Mouse (Mus musculus) cerebellum, adult 9-11 months (tissue): ENCODE measurements around the gene Enah.
A peak's percentile ranks its signal among the peaks of the same experiment; 100 is the strongest.

Source experiments
- DNase-seq: peaks from one replicate; pipeline ENCODE4 v3.0.0; 2022

The Enah gene

DNA sequence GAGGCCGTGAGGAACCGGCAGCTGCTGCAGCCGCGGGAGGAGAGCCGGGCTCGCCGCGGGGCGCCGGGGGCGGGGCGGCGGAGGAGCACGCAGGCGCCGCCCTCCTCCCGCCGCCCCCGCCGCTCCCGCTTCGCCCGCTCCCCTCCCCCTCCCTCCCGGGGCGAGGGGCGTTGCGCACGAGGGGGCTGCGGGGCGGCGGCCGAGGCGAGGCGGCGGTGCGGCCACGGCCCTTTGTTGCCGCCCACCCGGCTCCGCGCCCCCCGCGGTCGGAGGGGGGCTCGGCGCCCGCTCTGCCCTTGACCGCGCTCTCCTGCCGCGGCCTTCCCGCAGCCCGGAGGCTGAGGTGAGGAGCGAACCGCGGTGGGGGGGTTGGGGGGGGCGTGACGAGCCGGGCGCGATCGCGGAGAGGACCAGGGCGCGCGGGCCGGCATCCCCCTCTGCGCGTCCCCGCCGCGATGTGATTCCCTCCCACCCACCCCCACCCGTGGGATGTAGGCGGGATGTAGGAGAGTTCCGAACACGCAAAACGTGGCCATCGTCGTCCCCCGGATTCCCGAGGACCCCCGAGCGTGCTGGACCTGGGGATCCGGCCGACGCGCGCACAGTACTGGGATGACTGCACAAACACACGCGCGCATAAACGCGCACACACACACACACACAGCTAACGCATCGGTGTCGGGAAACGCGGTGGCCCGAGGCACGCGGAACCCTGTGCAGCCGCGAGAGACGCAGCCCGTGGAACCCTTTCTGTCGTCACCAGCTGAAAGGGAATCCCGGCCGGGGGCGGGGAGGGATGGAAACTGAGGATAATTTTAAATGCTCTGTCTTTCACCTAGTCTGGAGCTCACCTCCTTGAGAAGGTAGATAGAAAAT is at the start of gene Enah:
Enah (minus strand) TSS at position 65 of the 876 bp plus-strand sequence.
- DNase-seq = peak; percentile 72

DNA sequence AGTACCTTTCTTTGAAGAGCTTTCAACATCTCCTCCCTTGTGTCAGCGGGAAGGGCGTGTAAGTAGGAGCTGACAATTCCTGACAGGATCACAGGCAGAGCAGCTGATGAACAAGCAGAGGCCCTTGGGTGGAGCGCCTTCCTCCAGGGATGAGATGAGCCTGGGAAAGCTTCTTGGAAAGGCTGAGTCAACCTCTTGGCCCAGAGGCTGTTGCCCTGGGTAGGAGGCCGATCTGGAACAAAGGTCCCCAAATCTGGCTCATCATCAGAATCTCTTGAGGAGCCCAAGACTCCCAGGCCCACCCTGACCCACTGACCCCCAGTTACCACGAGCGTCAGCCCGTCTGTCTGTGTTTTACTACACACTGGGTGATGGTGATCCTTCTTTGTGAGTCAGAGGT is 48.3 kb upstream of the Enah start:
- no peak for DNase-seq

GRCm38 (mm10) chr1:182066527-182067465 is 47.0 kb upstream of the Enah start:
- no peak for DNase-seq

DNA sequence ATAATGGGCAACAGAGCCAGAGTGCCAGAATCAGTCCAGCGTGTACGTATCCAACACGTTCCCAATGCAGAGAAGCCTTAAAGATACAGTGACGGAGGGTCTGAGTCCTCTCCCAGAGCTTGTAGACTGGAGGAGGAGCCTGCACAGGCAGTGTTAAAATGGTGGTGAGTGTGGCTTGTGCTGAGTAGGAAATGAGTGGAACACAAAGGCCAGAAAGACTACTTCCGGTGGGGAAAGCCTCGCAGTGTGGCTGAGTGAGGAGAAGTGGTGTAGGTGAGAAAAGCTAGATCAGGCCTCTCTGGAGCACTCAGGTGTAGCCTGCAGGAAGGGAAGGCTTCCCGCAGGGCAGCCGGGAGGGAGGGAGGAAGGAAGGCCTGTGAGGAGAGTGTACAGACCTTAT is 43.9 kb upstream of the Enah start:
- DNase-seq = no peak

- no peak for DNase-seq
Measured at GRCm38 (mm10) chr1:182062801-182063200, 43.0 kb upstream of the Enah start.

GRCm38 (mm10) chr1:182061203-182061602 is 41.4 kb upstream of the Enah start:
- no peak for DNase-seq

GRCm38 (mm10) chr1:182059806-182060205 is 40.0 kb upstream of the Enah start:
- no peak for DNase-seq

GRCm38 (mm10) chr1:182057998-182058397 is 38.2 kb upstream of the Enah start:
- DNase-seq = no peak

GRCm38 (mm10) chr1:182055122-182055521 is 35.3 kb upstream of the Enah start:
- DNase-seq = no peak

DNA sequence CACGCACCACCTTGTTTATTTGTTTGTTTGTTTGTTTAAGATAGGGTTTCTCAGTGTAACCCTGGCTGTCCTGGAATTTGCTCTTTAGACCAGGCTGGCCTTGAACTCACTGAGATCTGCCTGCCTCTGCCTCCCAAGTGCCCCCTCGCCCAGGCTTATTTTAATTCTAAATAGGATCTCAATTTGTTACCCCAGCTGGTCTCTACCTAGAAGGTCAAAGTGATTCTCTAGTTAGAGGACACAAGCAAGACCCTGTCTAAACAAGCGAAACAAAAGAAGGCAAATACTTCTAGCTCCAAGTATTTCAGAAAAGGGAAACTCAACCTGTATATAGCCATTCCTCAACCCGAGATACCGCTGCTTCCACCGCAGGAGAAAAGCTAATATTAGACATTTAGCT is 34.9 kb upstream of the Enah start:
- no peak for DNase-seq

DNA sequence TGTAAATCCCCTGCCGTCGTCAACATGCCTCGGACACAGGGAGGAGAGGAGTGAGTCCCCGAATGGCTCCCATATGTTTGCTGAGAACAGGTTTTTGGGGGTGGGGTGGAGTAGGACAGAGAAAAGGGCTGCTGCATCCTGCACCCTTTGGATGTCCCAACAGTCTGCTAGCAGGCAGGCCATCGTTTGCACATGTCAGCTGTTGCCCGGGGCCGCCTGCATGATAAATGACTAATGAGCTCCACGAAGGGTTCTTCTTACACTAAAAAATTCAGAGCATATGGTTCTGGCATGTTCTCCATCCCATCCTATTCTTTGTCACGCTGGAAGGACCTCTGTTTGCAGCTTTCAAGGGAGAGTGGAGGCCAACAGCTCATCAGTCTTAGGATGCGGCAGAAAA is 33.2 kb upstream of the Enah start:
- no peak for DNase-seq

- DNase-seq = no peak
Measured at GRCm38 (mm10) chr1:182052385-182052784, 32.6 kb upstream of the Enah start.

DNA sequence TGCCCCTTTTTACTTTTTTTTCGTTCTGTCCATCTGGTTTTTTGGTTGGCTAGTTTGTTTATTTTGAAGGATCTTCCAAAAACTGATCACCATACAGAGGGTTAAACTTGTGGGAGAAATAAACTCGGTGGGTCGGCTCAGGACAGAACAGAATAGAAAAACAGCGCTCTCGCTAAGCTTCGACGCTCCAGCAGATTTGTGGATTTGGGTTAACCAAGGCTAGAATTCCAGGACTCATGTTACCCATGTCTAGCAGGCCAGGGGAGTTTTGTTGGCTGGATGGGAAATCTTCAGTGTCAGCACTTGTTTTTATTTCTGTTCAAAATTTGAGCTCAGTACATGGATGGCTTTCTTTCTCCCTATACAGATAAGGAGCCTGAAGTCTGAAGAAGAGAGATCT is 30.0 kb upstream of the Enah start:
- DNase-seq = no peak

DNA sequence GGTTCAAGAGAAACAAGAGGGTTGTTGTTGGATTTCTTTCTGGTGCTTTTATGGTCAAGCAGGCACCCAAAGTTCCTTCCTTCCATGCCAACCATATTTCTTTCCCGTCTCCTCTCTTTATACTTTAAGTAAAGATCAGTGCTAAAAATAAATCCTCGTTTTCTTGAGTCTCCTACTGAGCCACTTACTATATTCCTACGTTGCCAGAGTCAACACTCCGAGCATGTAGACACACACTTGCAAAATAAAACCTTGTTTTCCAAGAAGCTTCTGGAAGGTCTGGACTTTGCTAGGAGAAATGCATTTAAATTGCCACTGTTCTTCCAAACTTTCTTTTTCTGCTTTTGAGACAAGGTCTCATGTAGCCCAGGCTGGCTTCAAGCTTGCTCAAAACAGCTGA is 28.3 kb upstream of the Enah start:
- DNase-seq = no peak

GRCm38 (mm10) chr1:182047016-182047690 is 27.4 kb upstream of the Enah start:
- DNase-seq = peak; percentile 48

- no peak for DNase-seq
Measured at GRCm38 (mm10) chr1:182045208-182045607, 25.4 kb upstream of the Enah start.

- DNase-seq = no peak
Measured at GRCm38 (mm10) chr1:182040538-182040937, 20.7 kb upstream of the Enah start.

- DNase-seq = no peak
Measured at GRCm38 (mm10) chr1:182031757-182032156, 12.0 kb upstream of the Enah start.

GRCm38 (mm10) chr1:182031066-182031465 is 11.3 kb upstream of the Enah start:
- DNase-seq = no peak

DNA sequence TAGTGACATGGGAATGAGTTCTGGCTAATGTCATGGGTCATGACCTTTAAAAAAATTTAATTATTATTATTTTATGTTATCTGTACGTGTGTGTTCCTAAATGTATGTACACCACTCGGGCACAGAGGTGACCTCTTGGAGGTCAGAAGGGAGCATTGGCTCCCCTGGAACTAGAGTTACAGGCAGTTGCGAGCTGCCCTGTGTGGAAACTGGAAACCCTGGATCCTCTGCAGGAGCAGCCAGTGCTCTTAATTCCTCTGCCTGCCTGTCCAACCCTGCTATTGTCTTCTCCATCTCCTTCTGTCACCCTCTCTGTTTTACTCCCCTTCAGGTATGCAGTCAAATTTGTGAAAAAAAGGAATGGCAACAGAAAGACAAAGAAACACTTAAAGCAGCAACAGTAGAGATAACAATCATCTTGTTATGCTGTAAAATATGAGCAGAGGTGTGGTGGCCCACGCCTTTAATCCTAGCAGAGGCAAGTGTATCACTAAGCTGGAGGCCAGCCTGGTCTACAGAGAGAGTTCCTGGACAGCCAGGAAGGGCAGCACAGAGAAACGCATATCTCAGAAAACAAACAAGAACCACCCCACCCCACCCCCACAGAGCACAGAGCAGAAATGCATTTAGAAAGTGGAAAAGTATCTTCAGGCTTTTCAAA is 10.3 kb upstream of the Enah start:
- no peak for DNase-seq

GRCm38 (mm10) chr1:182028231-182029210 is 8.7 kb upstream of the Enah start:
- no peak for DNase-seq
